Mouse (Mus musculus) ES-Bruce4 (cell line): ENCODE measurements around the gene Plcd1. TPM values are rescaled to one million over a fixed set of nuclear protein-coding genes. Genes with fewer than 3 reads are reported as not detected.

Experiments
- H3K27ac ChIP-seq: 2 replicates; pipeline ENCODE4 v1.5.1; 2012; ENCODE audit warnings: low read length, inconsistent platforms; ENCODE audit not compliant: insufficient read depth
- H3K27me3 ChIP-seq: 2 replicates; pipeline ENCODE4 v1.6.1; 2012; ENCODE audit warnings: mild to moderate bottlenecking, low read length, inconsistent platforms; ENCODE audit not compliant: control insufficient read depth, poor library complexity, insufficient read depth, severe bottlenecking
- H3K36me3 ChIP-seq: 2 replicates; pipeline ENCODE4 v1.6.1; 2012; ENCODE audit warnings: inconsistent platforms, mild to moderate bottlenecking, low read length, moderate library complexity; ENCODE audit not compliant: control insufficient read depth, poor library complexity, insufficient read depth, severe bottlenecking
- H3K4me1 ChIP-seq: one replicate; pipeline ENCODE4 v1.8.1; 2011; ENCODE audit warnings: low read length; ENCODE audit not compliant: control insufficient read depth, insufficient read depth
- H3K4me3 ChIP-seq: 2 replicates; pipeline ENCODE4 v1.5.1; 2011; ENCODE audit warnings: low read depth, mild to moderate bottlenecking, low read length
- H3K9ac ChIP-seq: 2 replicates; pipeline ENCODE4 v1.6.1; 2012; ENCODE audit warnings: low read depth, mild to moderate bottlenecking, inconsistent platforms; ENCODE audit not compliant: poor library complexity, severe bottlenecking
- H3K9me3 ChIP-seq: replicated peaks from 2 replicates; pipeline ENCODE4 v1.6.1; 2012; ENCODE audit warnings: mild to moderate bottlenecking, low read length, inconsistent platforms; ENCODE audit not compliant: control insufficient read depth, poor library complexity, insufficient read depth, severe bottlenecking
- CTCF ChIP-seq: IDR thresholded peaks from one replicate; pipeline ENCODE4 v1.8.1; 2011; ENCODE audit warnings: low read depth, low read length
- EP300 ChIP-seq: IDR thresholded peaks from 2 replicates; pipeline ENCODE4 v1.6.1; 2011; ENCODE audit warnings: low read depth, low read length; ENCODE audit not compliant: insufficient read depth
- POLR2A ChIP-seq: IDR thresholded peaks from one replicate; pipeline ENCODE4 v1.8.1; 2011; ENCODE audit warnings: low read length; ENCODE audit not compliant: insufficient read depth
- polyA plus RNA-seq: library from polyadenylated mRNA; stranded (reverse); fragments of >200 nt; gene quantifications from 2 replicates; pipeline ENCODE4 v1.2.4, GENCODE M21; 2011; ENCODE audit warnings: low read depth; ENCODE audit not compliant: missing spikeins, insufficient read depth, insufficient read length

Plcd1 gene
- polyA plus RNA-seq, 1 experiment = 22.0 TPM

- H3K27me3 ChIP-seq = no peaks in the 10 kb centered on the region
- H3K27ac ChIP-seq = no peak overlapping the region
- peak overlapping the region; percentile 78 for H3K4me3 ChIP-seq
- peaks cover 18% of the 10 kb centered on the region for H3K4me1 ChIP-seq
- TF ChIP-seq CTCF (no peak), EP300 (no peak), POLR2A (no peak)
- H3K9me3 ChIP-seq = no peaks in the 10 kb centered on the region
- no peaks in the 10 kb centered on the region for H3K36me3 ChIP-seq
- peak overlapping the region; percentile 19; the same call in 1 of the 2 replicates for H3K9ac ChIP-seq
Measured at GRCm38 (mm10) chr9:119087309-119087708, 6.0 kb downstream of the Plcd1 start.

- H3K9me3 ChIP-seq = no peaks in the 10 kb centered on the region
- peak; percentile 62; the same call in 1 of the 2 replicates for TF ChIP-seq EP300
- TF ChIP-seq CTCF = no peak
- no peak overlapping the region for H3K9ac ChIP-seq
- no peaks in the 10 kb centered on the region for H3K27me3 ChIP-seq
- H3K4me3 ChIP-seq = no peak overlapping the region
- no peak overlapping the region for H3K27ac ChIP-seq
- H3K4me1 ChIP-seq = peaks cover 20% of the 10 kb centered on the region
- no peaks in the 10 kb centered on the region for H3K36me3 ChIP-seq
Measured at GRCm38 (mm10) chr9:119086451-119086850, 6.9 kb downstream of the Plcd1 start.

- H3K36me3 ChIP-seq = no peaks in the 10 kb centered on the region
- no peaks in the 10 kb centered on the region for H3K27me3 ChIP-seq
- no peak overlapping the region for H3K4me3 ChIP-seq
- H3K9me3 ChIP-seq = no peaks in the 10 kb centered on the region
- no peak overlapping the region for H3K9ac ChIP-seq
- TF ChIP-seq EP300 (no peak), POLR2A (no peak), CTCF (no peak)
- peak overlapping the region; percentile 59 for H3K27ac ChIP-seq
- peaks cover 25% of the 10 kb centered on the region for H3K4me1 ChIP-seq
Measured at GRCm38 (mm10) chr9:119083966-119084365, 9.3 kb downstream of the Plcd1 start.

GRCm38 (mm10) chr9:119082656-119083430 lies 10.5 kb downstream of the Plcd1 start:
- TF ChIP-seq CTCF (no peak), POLR2A (no peak), EP300 (peak; percentile 35; the same call in 1 of the 2 replicates)
- no peaks in the 10 kb centered on the region for H3K36me3 ChIP-seq
- peak overlapping the region; percentile 91 for H3K27ac ChIP-seq
- H3K27me3 ChIP-seq = no peaks in the 10 kb centered on the region
- H3K4me1 ChIP-seq = peaks cover 25% of the 10 kb centered on the region
- no peaks in the 10 kb centered on the region for H3K9me3 ChIP-seq
- no peak overlapping the region for H3K9ac ChIP-seq
- H3K4me3 ChIP-seq = no peak overlapping the region

- TF ChIP-seq EP300 = peak; percentile 86; the same call in 1 of the 2 replicates
- TF ChIP-seq CTCF = no peak
- no peak for TF ChIP-seq POLR2A
- Histone ChIP-seq H3K9me3 (no peaks in the 10 kb centered on the region), H3K4me1 (peaks cover 25% of the 10 kb centered on the region), H3K4me3 (no peak overlapping the region), H3K27me3 (no peaks in the 10 kb centered on the region), H3K27ac (peak overlapping the region; percentile 91), H3K9ac (no peak overlapping the region), H3K36me3 (no peaks in the 10 kb centered on the region)
Measured at GRCm38 (mm10) chr9:119082039-119082438, 11.3 kb downstream of the Plcd1 start.

GRCm38 (mm10) chr9:119080040-119080675 lies 13.1 kb downstream of the Plcd1 start:
- no peaks in the 10 kb centered on the region for H3K27me3 ChIP-seq
- H3K4me1 ChIP-seq = peaks cover 23% of the 10 kb centered on the region
- H3K4me3 ChIP-seq = no peak overlapping the region
- H3K36me3 ChIP-seq = no peaks in the 10 kb centered on the region
- H3K9me3 ChIP-seq = no peaks in the 10 kb centered on the region
- peak overlapping the region; percentile 63 for H3K27ac ChIP-seq
- H3K9ac ChIP-seq = no peak overlapping the region
- TF ChIP-seq EP300 (0 out of 2 replicates have a peak, but pooled peaks have one; percentile 49), CTCF (no peak), POLR2A (no peak)
